ENCODE assay signal across 23 mouse cellular contexts in genomic region chr12:107151089-107151488, GRCm38 (mm10).
"Had no signal": no experiment of that assay in that cellular context is flagged by ENCODE, and none has a peak within 500 bp of the region (broad histone marks: within the 10 kb centered on the region; RNA-seq: fewer than 3 reads in every experiment).

No protein-coding gene starts in this region.

- H3K4me1 ChIP-seq: midbrain, embryonic 12.5 days; midbrain, embryonic 15.5 days; neural tube, embryonic 12.5 days; neural tube, embryonic 15.5 days; stomach, embryonic 15.5 days had no signal

- H3K36me3 ChIP-seq: limb, embryonic 12.5 days; limb, embryonic 15.5 days; midbrain, embryonic 12.5 days; midbrain, embryonic 15.5 days; neural tube, embryonic 12.5 days; neural tube, embryonic 15.5 days; stomach, embryonic 15.5 days had no signal

- H3K9me3 ChIP-seq: limb, embryonic 12.5 days; limb, embryonic 15.5 days; midbrain, embryonic 12.5 days; midbrain, embryonic 15.5 days; neural tube, embryonic 12.5 days; neural tube, embryonic 15.5 days; stomach, embryonic 15.5 days had no signal

- H3K9ac ChIP-seq: limb, embryonic 12.5 days; limb, embryonic 15.5 days; liver, embryonic 14.5 days; liver, postnatal 0 days; lung, embryonic 14.5 days; midbrain, embryonic 12.5 days; midbrain, embryonic 15.5 days; neural tube, embryonic 12.5 days; neural tube, embryonic 15.5 days; stomach, embryonic 15.5 days had no signal

- ATAC-seq: intestine, postnatal 0 days; liver, postnatal 0 days; lung, postnatal 0 days; midbrain, embryonic 15.5 days had no signal

- H3K4me3 ChIP-seq: limb, embryonic 12.5 days; limb, embryonic 15.5 days; midbrain, embryonic 12.5 days; midbrain, embryonic 15.5 days; neural tube, embryonic 12.5 days; neural tube, embryonic 15.5 days; stomach, embryonic 15.5 days had no signal

- H3K27me3 ChIP-seq: limb, embryonic 12.5 days; midbrain, embryonic 12.5 days; midbrain, embryonic 15.5 days; neural tube, embryonic 12.5 days; neural tube, embryonic 15.5 days; stomach, embryonic 15.5 days had no signal

- H3K27ac ChIP-seq: limb, embryonic 12.5 days; limb, embryonic 15.5 days; liver, embryonic 14.5 days; macrophage; midbrain, embryonic 12.5 days; midbrain, embryonic 15.5 days; neural tube, embryonic 12.5 days; neural tube, embryonic 15.5 days; stomach, embryonic 15.5 days had no signal

- DNase-seq: kidney, adult 9 months; kidney, postnatal 10 days; kidney, postnatal 36 days; layer of hippocampus, postnatal 36 days; left cerebral cortex, postnatal 4 days; liver, postnatal 0 days; lung, embryonic 14.5 days; retina, postnatal 1 day; right cerebral cortex, postnatal 25 days; spleen, adult 18-20 months; thymus, postnatal 14 days had no signal

- H3K4me2 ChIP-seq: limb, embryonic 12.5 days; limb, embryonic 15.5 days; liver, embryonic 11.5 days; lung, embryonic 14.5 days; midbrain, embryonic 12.5 days; midbrain, embryonic 15.5 days; neural tube, embryonic 12.5 days; neural tube, embryonic 15.5 days; stomach, embryonic 15.5 days had no signal
